Mouse (Mus musculus): Measurements from ENCODE around the gene Gm28305.

Gm28305 gene

DNA sequence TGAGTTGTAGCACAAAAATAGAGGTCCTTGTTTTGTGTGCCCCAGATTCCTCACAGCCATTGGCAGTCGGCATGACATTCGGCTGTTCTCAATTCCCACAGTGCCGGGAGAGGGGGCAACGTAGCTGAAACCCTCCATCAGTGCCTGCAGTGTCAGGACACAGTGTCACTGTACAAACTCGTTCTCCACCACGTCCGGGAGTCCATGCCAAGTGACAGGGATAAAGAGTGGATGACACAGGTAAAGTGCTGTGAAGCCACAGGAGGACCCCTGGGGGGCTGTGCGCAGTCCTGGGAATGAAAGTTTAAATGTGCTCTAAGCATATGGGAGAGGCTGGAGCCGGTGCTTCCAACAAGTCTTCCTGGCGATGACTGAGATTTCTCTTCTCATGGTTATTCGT lies 10.6 kb upstream of the Gm28305 start:
- no peaks in the 10 kb centered on the region for H3K9me3 ChIP-seq (ENCODE audit: low read length)
- no peak for TF ChIP-seq NANOG (IDR thresholded peaks at IDR 0.05; ENCODE audit: borderline replicate concordance, low read length)
- peaks cover 9% of the 10 kb centered on the region for H3K4me1 ChIP-seq (replicated peaks; ENCODE audit: low read depth, low read length)
- no peak overlapping the region for H3K4me3 ChIP-seq (replicated peaks; ENCODE audit: low read length)
- H3K27me3 ChIP-seq (ENCODE audit: insufficient read depth, low read length): no peaks in the 10 kb centered on the region
- H3K36me3 ChIP-seq (ENCODE audit: insufficient read depth, low read length): no peaks in the 10 kb centered on the region

DNA sequence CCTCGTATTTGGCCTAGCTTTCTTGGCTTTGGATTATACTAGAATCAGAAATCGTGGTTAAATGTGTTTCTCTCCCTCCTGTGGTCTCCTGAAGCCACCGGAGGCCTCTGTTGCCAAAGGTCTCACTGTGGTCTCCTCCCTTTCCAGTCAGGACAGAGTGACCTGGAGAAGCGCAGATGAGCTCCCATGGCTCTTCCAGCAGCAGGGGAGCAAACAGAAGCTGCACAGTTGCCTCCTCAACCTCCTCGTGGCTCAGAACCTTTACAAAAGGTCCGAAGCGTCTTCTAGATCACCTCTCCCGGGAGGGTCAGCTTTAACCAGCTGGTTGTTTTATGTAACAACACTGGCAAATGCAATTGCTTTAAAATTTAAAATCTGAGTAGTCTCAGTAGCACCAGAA lies 6.2 kb upstream of the Gm28305 start:
- H3K27me3 ChIP-seq (ENCODE audit: insufficient read depth, low read length): no peaks in the 10 kb centered on the region
- H3K4me3 ChIP-seq (replicated peaks; ENCODE audit: low read length): no peak overlapping the region
- H3K9me3 ChIP-seq (ENCODE audit: low read length): no peaks in the 10 kb centered on the region
- H3K36me3 ChIP-seq (ENCODE audit: insufficient read depth, low read length): no peaks in the 10 kb centered on the region
- TF ChIP-seq POU5F1 (IDR thresholded peaks at IDR 0.05; ENCODE audit: borderline replicate concordance, low read length) (no peak), NANOG (IDR thresholded peaks at IDR 0.05; ENCODE audit: borderline replicate concordance, low read length) (no peak), CTCF (conservative IDR thresholded peaks at IDR 0.05; ENCODE audit: low read length) (no peak)
- peaks cover 42% of the 10 kb centered on the region for H3K4me1 ChIP-seq (replicated peaks; ENCODE audit: low read depth, low read length)

DNA sequence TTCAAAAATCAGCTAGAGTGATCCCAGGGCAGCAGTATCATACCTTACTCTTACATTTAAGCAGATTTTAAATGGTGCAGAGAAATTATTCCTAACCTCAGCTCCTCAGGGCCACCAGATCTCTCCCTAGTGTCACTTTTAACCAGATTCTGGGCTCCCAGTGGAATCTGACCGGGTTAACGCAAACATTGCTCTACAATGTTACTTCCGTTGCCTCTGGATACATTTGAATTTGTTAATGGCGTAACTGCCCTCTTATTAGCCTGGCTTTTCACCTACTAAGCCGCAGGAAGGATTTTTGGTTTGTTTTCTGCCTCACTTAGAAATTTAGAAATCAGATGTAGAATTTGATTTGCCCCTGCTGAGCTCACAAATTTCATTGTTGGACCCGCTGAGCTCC lies 5.7 kb upstream of the Gm28305 start:
- Histone ChIP-seq H3K4me3 (replicated peaks; ENCODE audit: low read length) (peak overlapping the region; percentile 51; the same call in 1 of the 2 replicates), H3K27me3 (ENCODE audit: insufficient read depth, low read length) (no peaks in the 10 kb centered on the region), H3K9me3 (ENCODE audit: low read length) (no peaks in the 10 kb centered on the region), H3K36me3 (ENCODE audit: insufficient read depth, low read length) (no peaks in the 10 kb centered on the region), H3K4me1 (replicated peaks; ENCODE audit: low read depth, low read length) (peaks cover 45% of the 10 kb centered on the region)
- no peak for TF ChIP-seq CTCF (conservative IDR thresholded peaks at IDR 0.05; ENCODE audit: low read length)
- TF ChIP-seq POU5F1 (IDR thresholded peaks at IDR 0.05; ENCODE audit: borderline replicate concordance, low read length): no peak
- no peak for TF ChIP-seq NANOG (IDR thresholded peaks at IDR 0.05; ENCODE audit: borderline replicate concordance, low read length)

DNA sequence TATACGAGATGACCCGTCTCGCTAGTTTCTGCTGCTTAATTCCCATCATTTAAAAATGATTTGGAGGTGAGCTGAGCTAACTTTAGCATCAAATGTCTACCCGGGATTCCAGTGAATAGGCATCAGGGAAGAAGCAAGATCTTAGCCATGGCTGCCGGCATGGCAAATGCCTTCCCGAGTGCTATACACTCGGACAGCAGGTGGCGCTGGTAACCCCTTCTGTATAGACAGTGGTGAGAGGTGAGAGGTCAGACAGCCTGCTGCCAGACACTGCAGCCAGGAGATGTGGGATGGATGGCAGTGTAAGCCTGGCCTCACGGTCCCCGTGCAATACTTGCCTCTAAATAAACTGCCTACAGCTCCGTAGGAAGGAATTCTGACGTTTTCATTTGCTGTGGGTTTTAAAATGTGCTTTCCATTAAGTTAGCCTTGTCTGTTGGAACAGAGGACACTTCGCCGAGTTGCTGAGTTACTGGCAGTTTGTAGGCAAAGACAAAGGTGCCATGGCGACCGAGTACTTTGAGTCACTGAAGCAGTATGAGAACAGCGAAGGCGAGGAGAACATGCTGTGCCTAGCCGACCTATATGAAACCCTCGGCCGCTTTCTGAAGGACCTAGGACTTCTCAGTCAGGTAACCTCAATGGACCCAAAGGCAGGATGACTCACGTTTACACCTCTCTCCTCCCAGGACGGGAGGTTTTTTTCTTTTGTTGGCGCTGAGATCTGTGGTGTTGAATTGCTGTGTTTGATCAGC lies 5.0 kb upstream of the Gm28305 start:
- Histone ChIP-seq H3K4me3 (replicated peaks; ENCODE audit: low read length) (peak overlapping the region; percentile 51), H3K36me3 (ENCODE audit: insufficient read depth, low read length) (no peaks in the 10 kb centered on the region), H3K4me1 (replicated peaks; ENCODE audit: low read depth, low read length) (peaks cover 48% of the 10 kb centered on the region), H3K27me3 (ENCODE audit: insufficient read depth, low read length) (no peaks in the 10 kb centered on the region), H3K9me3 (ENCODE audit: low read length) (no peaks in the 10 kb centered on the region)
- TF ChIP-seq POU5F1 (IDR thresholded peaks at IDR 0.05; ENCODE audit: borderline replicate concordance, low read length): no peak
- peak; percentile 73 for TF ChIP-seq CTCF (conservative IDR thresholded peaks at IDR 0.05; ENCODE audit: low read length)

DNA sequence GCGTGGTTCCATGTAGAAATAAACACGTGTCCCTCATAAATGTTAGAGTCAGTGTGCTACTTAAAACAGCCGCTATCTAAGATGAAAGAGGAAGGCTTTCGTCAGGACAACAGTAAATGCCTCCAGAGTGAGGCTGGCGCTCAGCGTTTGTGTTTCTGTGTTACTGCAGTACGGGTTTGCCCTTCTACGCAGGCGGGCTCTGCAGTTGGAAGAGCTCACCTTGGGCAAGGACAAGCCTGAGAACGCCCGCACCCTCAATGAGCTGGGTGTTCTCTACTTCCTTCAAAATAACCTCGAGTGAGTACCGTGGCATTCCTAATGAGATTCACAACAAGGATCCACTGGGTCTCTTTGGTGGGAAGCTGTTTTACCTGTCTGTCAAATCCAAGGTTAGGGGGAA lies 2.2 kb upstream of the Gm28305 start:
- H3K9me3 ChIP-seq (ENCODE audit: low read length): no peaks in the 10 kb centered on the region
- no peak overlapping the region for H3K4me3 ChIP-seq (replicated peaks; ENCODE audit: low read length)
- H3K27me3 ChIP-seq (ENCODE audit: insufficient read depth, low read length): no peaks in the 10 kb centered on the region
- H3K4me1 ChIP-seq (replicated peaks; ENCODE audit: low read depth, low read length): peaks cover 48% of the 10 kb centered on the region
- no peak for TF ChIP-seq POU5F1 (IDR thresholded peaks at IDR 0.05; ENCODE audit: borderline replicate concordance, low read length)
- TF ChIP-seq NANOG (IDR thresholded peaks at IDR 0.05; ENCODE audit: borderline replicate concordance, low read length): no peak
- TF ChIP-seq CTCF (conservative IDR thresholded peaks at IDR 0.05; ENCODE audit: low read length): no peak
- H3K36me3 ChIP-seq (ENCODE audit: insufficient read depth, low read length): no peaks in the 10 kb centered on the region

DNA sequence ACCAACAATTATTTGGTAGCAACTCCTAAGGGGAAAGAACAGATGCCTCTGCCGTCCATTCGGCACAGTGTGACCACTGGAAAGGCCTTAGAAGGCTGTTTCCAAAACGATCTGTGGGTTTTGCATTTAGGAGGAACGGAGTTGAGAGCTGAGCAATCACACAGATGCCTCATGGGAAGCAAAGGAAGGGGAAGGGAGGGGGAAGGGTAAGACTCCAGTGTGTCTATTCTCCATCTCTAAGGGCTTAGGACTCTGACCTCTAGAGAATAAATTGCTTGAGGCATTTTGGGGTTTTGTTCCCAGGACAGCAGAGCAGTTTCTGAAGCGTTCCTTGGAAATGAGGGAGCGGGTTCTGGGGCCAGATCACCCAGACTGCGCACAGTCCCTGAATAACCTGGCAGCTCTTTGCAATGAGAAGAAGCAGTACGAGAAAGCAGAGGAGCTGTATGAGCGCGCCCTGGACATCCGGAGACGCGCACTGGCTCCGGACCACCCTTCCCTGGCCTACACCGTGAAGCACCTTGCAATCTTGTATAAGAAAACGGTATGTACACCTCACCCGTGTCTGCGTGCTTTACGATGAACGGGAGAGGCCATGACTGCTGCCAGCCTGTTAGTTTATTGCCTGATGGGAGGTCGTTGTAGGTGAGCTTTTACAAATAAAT lies 1.3 kb upstream of the Gm28305 start:
- H3K4me1 ChIP-seq (replicated peaks; ENCODE audit: low read depth, low read length): peaks cover 46% of the 10 kb centered on the region
- no peaks in the 10 kb centered on the region for H3K9me3 ChIP-seq (ENCODE audit: low read length)
- no peaks in the 10 kb centered on the region for H3K27me3 ChIP-seq (ENCODE audit: insufficient read depth, low read length)
- no peaks in the 10 kb centered on the region for H3K36me3 ChIP-seq (ENCODE audit: insufficient read depth, low read length)
- TF ChIP-seq NANOG (IDR thresholded peaks at IDR 0.05; ENCODE audit: borderline replicate concordance, low read length): no peak
- no peak for TF ChIP-seq CTCF (conservative IDR thresholded peaks at IDR 0.05; ENCODE audit: low read length)
- TF ChIP-seq POU5F1 (IDR thresholded peaks at IDR 0.05; ENCODE audit: borderline replicate concordance, low read length): no peak
- peak overlapping the region; percentile 27 for H3K4me3 ChIP-seq (replicated peaks; ENCODE audit: low read length)

DNA sequence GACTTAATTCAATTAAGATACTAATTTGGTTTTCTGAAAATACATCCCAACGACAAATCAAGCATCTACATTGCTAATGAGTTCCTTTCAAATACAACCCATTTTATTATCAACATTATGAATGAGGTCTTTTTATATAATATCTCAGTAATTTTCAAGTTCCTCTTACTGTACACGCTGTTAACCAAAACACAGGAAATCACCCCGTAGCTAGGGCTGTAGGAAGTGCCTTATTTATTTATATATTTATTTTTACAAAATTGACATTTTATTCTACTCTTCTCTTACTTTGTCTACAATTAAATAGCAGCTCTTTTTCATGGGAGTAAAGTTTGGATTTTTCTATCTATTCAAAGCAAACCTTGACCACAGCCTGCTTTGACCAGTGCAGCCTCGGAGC lies 720 bp upstream of the Gm28305 start:
- peaks cover 40% of the 10 kb centered on the region for H3K4me1 ChIP-seq (replicated peaks; ENCODE audit: low read depth, low read length)
- H3K9me3 ChIP-seq (ENCODE audit: low read length): no peaks in the 10 kb centered on the region
- no peaks in the 10 kb centered on the region for H3K27me3 ChIP-seq (ENCODE audit: insufficient read depth, low read length)
- H3K4me3 ChIP-seq (replicated peaks; ENCODE audit: low read length): no peak overlapping the region
- no peaks in the 10 kb centered on the region for H3K36me3 ChIP-seq (ENCODE audit: insufficient read depth, low read length)
- no peak for TF ChIP-seq NANOG (IDR thresholded peaks at IDR 0.05; ENCODE audit: borderline replicate concordance, low read length)
- TF ChIP-seq POU5F1 (IDR thresholded peaks at IDR 0.05; ENCODE audit: borderline replicate concordance, low read length): no peak
- no peak for TF ChIP-seq CTCF (conservative IDR thresholded peaks at IDR 0.05; ENCODE audit: low read length)

DNA sequence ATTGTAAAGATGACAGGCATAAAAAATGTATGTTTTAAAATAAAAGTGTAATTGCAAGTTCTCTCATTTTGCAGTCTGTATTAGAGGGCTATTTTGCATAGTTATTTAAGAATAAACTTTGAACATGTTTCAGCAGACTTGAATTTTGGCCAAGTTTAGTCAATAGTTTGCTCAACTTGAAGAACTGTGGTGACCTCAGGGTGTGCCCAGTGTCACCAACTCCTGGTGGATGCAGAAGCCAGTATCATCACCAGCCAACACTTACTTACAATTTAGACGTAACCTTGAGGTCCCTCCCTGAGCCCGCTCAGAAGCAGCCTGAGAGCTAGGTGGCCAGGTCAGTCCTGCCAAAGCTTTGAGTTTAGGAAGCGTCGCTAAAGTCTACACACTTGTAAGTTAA lies 3.2 kb downstream of the Gm28305 start:
- no peak for TF ChIP-seq CTCF (conservative IDR thresholded peaks at IDR 0.05; ENCODE audit: low read length)
- no peak for TF ChIP-seq POU5F1 (IDR thresholded peaks at IDR 0.05; ENCODE audit: borderline replicate concordance, low read length)
- TF ChIP-seq NANOG (IDR thresholded peaks at IDR 0.05; ENCODE audit: borderline replicate concordance, low read length): no peak

More for the DNA sequence above, 3.2 kb downstream of the Gm28305 start:
- Histone ChIP-seq H3K27me3 (ENCODE audit: insufficient read depth, low read length) (no peaks in the 10 kb centered on the region), H3K36me3 (ENCODE audit: insufficient read depth, low read length) (peaks cover 26% of the 10 kb centered on the region), H3K9me3 (ENCODE audit: low read length) (no peaks in the 10 kb centered on the region), H3K4me1 (replicated peaks; ENCODE audit: low read depth, low read length) (peaks cover 12% of the 10 kb centered on the region), H3K4me3 (replicated peaks; ENCODE audit: low read length) (no peak overlapping the region)
